Mouse (Mus musculus) adrenal gland, adult 2 months (tissue): ENCODE results near the gene Nsun2. TPM values are rescaled to one million over a fixed set of nuclear protein-coding genes. Genes with fewer than 3 reads are reported as not detected.

Experiments
- DNase-seq: peaks from one replicate; pipeline ENCODE4 v3.0.0; 2021
- long read RNA-seq: library from polyadenylated mRNA; stranded (forward); transcript quantifications from one replicate; pipeline ENCODE4 v2.0.0, GENCODE M21; 2021
- polyA plus RNA-seq: library from polyadenylated mRNA; depleted of rRNA; stranded (reverse); fragments of >200 nt; gene quantifications from 2 replicates; pipeline ENCODE4 v1.2.3, GENCODE M21; 2012; rRNA removed
- total RNA-seq, 2 experiments: library from RNA; stranded (reverse); gene quantifications; 2 replicates each; pipeline ENCODE4 v1.2.3; 2021

Nsun2 gene
- total RNA-seq (100 to 1,000 TPM in 1 of 2 experiments, 10 to 100 TPM in 1; 92.2 to 113 TPM), polyA plus RNA-seq (22.7 and 31.0 TPM in 2 replicates)
- long read RNA-seq, full-length matches to known transcripts = 128 of 140 reads
- long read RNA-seq, partial matches to known transcripts = 4 of 140 reads
- long read RNA-seq, other reads (novel, unspliced or antisense) = 8 of 140 reads

DNA sequence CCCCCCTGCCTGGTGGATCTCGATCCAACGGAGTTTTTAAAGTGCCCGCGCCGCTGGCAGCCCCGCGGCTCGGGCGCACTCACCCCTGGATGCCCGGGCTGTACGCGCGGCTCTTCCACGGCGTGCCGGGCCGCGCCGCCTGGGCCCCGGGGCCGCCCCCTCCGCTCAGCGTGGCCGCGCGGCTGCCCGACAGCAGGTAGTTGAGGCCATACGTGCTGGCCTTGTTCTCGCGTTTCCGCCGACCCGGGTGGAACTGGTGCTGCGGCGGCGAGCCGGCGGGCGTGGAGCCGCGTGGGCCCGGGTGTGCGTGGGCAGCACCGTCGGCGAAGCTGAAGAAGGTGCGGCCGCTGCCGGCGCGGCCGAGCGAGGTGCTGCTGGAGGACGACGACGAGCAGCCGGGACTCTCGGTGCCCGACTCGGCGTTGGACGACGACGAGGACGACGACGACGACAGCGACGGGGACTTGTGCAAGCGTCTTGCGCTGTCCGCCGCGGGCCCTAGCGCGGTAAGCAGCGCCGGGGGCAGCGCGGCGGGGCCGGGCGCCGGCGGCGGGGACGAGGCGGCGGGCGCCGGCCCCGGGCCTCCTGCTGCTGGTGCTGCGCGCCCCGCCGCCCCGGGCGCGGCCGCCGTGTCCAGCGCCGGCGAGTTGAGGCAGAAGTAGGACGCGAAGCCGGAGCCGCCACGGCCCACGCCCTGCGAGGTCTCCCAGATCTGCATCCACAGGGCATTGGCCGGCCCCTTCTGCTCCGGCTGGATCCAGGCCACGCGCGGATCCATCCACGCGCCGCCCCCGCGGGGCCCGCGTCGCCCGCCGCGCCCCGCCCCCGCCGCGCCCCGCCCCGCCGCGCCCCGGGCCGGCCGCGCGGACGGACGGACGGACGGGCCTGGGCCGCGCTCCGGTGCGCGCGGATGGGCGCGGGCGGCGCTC, at the start of gene Nsun2:
Gene Nsun2, plus strand, starts transcription at position 342 of the 929 bp plus-strand sequence.
- DNase-seq = peak; percentile 76

- peak; percentile 52 for DNase-seq
Observed at GRCm38 (mm10) chr13:69485326-69485725, 48.2 kb upstream of the Nsun2 start.

DNA sequence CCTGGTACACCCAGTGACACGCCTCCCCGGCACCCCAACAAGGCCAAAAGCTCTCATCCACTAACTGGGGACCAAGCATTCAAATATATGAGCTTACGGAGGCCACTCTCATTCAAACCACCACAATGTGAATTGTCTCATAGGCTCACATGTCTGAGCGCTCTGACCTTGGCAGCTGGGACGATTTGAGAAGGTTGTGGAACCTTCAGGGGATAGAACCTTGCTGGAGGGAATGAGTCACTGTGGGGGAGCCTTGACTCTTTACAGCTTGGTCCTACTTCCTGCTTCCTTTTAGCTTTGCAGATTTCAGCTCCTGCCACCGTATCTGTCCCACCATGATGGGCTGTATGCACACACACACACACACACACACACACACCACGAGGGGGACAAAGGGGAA, 47.7 kb upstream of the Nsun2 start:
- DNase-seq = peak; percentile 67

GRCm38 (mm10) chr13:69487108-69487507, 46.4 kb upstream of the Nsun2 start:
- no peak for DNase-seq

DNA sequence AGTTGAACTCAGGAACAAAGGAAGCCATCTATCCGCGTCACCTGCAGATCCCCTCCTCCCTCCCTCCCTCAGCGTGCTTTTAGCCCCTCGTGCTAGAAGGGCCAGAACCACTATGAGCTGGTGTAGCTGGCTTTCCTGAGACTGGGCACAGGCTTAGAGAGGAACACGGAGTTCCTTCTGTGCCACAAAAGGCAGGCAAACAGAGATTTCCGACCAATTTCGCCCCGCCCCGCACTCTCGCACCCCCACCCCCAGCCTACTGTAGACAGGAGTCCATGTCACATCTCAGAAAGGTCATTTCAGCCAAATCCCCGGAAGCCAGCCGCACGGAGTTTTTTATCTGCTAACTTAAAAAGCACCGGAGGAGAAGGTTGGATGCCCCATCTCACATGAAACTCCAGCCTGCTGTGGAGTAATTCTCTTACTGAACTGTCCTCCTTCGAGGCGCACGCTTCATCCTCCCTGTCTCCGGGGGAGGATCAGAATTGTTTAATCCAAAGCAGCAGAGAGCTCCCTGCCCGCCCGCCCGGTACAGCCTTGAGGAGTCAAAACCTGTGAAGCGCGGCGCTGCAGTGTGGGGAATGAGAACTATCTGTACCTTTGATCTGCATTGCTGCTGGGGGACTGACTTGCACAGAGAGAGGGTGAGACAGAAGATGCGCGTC, 45.8 kb upstream of the Nsun2 start:
- peak; percentile 52 for DNase-seq

DNA sequence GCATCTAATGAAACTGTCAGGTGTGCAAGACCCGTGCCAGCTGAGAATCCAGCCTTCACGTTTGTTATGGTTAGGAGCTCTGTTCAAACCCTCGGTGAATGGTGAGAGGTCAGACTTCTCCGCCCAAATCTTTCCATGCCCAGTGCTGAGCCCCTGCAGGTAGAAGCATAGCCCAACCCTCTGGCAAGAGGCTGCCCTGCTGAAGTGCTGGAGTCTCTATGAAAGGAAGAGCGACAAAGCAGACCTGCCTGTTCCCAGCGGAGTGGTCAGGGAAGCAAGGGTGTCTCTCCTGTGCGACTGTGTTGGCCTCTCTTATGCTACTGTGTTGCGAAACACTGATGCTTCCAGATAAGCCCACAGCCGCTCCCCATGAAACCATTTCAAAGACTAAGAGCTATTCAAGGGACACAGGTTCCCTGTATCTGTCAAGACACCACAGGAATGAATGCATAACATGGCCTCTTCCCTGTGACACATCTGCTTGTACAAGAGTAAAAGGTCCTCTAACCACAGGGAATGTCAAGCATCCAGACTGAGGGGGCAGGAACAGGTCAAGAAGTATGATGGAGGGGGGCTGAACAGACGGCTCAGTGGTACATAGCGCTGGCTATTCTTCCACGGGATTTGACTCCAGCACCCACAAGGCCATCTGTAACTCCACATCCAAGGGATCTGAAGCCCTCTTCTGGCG, 44.8 kb upstream of the Nsun2 start:
- no peak for DNase-seq

DNA sequence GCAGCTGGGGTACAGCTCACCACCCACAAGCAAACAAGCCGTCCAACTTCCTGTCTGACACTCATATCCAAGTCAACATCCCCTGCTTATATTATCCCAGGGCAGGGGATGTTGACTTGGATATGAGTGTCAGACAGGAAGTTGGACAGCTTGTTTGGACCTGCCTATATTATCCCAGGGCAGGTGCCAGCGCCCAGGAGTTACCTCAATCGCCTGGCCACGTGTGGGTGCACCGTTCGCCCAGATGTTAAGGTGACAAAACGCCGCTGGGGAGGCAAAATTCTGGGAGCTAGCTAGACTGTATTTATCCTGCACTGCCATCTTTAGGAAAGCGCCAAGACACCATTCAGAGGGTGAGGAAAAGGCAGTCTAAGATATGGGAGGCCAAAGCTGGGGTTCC, 43.8 kb upstream of the Nsun2 start:
- DNase-seq = no peak

- peak; percentile 59 for DNase-seq
Observed at GRCm38 (mm10) chr13:69492876-69493463, 40.6 kb upstream of the Nsun2 start.

DNA sequence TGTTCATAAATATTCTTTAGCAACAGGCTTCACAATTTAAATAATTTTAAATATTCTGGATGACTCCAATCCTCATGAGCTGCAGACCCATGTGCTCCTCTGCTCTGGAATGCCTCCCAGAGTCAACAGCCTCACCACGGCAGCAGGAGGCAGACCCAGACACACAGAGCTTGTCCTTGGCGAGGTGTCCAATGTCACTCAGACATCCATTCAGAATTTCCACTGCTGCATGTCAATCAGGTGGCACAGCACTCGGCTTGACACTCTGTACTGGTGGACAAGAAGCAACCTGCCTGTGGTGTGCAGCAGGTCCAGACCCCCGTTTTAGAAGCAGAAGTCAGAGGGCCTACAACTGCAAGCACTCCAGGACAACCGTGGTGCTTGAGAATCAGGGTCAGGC, 35.3 kb upstream of the Nsun2 start:
- DNase-seq = no peak

DNA sequence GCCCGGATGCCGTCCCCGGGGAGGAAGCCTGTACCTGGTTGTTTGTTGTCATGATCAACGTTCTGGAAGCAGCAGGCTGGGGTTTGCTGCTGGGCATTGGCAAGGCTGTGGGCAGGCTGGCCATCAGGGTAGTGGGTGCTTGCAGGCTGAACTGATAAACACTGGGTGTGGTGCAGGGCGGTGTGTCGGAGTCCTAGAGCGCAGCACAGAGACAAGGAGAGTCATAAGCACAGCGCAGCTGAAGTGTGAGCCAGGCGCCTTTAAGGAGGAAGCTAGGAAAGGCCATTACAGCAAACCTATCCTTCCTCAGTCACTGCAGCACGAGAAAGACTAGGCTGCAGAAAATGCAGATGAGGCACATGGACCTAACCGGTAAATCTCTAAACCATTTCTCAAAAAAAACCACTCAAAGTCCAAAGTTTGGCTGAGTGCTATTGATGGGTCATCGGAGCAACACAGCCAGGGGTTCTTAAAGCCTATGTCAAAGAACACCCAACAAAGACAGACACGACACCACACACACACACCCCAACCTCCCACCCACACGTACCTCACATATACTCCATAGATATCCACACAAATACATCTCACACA, 31.3 kb upstream of the Nsun2 start:
- no peak for DNase-seq

- no peak for DNase-seq
Observed at GRCm38 (mm10) chr13:69502863-69503262, 30.7 kb upstream of the Nsun2 start.

DNA sequence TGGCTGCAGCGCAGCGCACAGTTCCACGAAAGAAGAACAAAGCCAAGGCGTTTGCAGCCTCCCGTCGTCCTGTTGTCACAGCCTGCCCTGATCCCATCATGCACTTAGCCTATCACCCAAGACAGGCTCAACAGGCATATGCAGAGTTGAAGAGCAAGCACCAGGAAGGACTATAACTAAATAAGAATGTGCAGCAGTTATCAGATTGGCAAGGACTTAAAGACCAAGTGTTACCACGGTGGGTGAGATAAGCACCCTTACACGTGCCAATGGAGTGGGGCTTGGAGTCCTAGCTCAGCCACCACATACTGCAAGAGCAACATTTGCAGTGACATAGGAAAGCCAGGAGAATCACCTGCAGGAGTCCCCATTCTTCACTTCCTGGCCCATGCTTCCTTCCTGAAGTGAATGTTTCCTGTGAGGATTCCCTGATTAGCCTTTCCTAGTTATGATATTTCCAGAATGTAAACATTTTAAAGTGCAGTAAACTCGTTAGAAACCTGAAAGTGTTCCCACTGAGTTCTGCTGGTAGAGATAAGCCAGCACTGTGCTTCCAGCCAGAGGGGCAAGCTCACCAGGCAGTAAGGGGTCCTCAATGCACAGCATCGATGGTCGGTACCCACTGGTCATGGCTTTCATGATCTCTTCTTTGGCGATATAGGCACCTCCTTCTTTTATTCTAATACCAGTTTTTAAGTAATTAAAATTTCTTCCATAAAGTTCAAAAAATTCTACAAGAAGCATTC, 27.0 kb upstream of the Nsun2 start:
- no peak for DNase-seq

DNA sequence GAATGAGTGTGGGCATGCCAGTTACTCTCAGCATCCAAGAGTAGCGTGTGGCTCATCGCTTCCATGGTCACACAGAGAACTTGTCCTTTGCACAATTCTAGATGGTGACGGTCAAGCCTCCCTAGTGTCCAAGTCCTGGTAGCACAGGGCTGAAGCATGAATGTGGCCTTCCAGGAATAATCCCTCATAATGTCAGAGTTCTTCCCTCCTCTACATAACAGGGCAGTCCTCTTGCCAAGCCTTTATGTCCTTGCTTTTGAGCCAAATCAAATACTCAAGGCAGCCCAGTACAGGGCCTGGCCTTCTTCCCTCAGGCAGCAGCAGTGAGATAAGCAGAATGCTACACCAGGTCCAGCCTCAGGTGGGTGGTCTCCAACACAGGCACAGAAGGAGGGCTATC, 25.9 kb upstream of the Nsun2 start:
- DNase-seq = peak; percentile 80

DNA sequence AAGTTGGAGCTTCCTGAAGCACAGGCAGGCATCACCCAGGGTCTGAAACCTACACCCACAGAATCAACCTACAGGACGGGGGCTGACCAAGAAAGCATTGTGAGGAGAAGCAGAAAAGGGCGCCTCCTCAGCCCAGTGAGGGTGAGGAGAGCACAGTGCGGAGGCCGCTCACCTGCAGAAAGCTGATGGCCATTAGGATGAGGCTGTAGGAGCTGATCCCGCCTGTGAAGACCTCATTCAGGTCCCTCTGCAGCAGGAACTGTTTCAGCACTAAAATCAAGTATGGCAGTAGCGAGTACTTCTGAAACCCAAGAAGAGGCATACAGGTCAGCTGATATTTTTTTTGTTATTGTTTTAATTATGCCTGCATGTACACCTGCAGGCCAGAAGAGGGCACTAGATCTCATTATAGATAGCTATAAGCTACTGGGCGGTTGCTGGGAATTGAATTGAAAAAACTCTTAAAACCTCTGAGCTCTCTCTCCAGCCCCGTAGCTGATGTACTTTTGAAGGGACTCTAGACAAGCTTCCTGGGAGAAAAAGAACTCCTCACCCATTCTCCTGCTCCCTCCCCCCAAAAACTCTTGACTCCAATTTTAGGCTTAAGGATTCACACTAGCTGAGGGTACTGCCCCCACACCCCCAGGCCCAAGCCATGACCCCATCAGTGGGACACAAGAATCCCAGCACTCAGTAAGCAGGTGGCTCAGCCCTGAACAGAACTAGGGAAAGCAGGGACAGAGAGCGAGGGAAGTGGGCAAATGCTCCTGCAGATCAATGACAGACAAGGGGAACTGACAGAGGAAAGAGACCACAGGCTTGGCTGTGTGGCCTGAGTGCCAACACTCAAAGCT, 23.9 kb upstream of the Nsun2 start:
- no peak for DNase-seq

GRCm38 (mm10) chr13:69515091-69515490, 18.5 kb upstream of the Nsun2 start:
- no peak for DNase-seq

DNA sequence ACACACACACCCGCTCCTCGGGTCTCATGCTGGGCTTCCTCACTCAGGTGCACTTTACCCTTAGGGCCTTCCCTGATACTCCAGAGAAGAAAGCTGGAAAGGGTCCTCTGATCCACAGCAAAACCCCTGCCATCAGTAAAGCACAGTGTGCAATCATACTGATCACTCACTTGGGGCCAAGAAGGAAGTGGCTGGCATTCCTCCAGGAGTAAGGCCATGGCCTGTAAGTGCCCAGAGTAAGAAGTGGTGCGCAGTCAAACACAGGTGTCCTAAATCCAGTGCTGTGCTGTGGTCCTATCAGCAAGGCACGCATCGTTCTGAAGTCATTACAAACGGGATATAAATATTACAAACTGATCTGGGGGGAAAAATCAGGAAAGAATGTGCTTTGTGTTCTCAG, 16.1 kb upstream of the Nsun2 start:
- no peak for DNase-seq

- DNase-seq = no peak
Observed at GRCm38 (mm10) chr13:69519137-69519536, 14.4 kb upstream of the Nsun2 start.

DNA sequence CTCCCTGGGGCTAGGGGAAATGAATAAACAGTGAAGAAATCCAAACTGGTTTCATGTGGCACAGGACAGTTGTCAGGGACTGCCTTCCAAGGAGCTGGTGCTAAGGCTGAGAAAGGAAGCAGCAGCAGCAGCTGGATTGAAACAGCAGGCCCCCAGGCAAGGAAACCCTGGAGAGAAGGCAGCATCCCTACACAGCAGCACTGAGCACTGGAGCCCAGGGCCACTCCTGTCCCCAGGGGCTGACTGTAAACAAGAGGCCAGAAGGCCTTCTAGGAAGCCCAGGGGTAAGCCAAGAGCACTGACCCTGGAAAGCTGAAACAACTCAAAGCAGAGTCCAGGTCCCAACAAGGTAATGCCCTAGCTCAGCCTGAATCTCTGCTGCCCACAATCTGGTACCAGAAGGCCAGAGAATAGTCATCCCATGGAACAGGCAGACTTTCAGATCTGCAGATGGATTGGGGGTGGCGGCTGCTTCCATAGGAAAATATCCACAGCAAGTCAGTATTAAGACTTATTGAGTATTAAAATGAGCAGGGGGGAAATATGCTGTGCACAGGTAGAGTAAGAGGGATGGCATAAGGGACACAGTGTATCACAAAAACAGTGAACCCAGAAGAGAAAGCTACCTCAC, 11.3 kb upstream of the Nsun2 start:
- DNase-seq = no peak

DNA sequence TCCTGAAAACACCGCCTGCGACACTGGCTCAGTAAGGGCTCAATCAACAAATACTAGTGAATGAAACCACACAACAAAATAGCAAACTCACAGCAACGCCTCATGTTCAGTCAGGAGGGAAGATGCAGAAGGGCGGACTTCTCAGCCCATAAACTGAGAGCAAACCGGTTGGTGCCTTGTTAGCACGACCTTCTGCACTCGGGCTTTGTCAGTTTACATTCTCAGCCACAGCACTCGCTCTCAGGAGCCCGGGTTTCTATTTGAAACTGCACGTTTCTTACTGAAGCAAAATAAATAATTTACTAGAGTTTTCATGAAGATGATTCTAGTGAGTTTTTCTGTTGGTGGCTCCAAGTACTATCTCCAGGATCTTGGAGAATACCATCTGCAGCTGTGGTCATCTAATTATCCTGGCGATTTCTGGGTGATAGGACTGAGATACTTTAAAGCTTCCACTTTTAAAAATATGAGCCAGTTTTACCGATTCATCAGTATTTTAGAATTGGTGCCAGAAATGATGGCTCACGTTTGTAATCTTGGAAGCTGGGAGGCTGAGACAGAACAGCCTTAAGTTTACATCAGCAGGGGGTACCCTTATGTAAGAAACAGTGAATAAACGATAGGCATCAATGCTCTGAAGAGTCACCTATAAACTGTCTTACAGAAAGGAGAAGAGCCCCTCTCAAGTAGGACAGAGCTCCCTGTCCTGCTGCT, 9.9 kb upstream of the Nsun2 start:
- DNase-seq = no peak
